Mouse (Mus musculus): Measurements from ENCODE around the gene Pak1. TPM values are rescaled to one million over a fixed set of nuclear protein-coding genes. Genes with fewer than 3 reads are reported as not detected.

Gene Pak1
- polyA plus RNA-seq, 1 experiment: 39.1 TPM

DNA sequence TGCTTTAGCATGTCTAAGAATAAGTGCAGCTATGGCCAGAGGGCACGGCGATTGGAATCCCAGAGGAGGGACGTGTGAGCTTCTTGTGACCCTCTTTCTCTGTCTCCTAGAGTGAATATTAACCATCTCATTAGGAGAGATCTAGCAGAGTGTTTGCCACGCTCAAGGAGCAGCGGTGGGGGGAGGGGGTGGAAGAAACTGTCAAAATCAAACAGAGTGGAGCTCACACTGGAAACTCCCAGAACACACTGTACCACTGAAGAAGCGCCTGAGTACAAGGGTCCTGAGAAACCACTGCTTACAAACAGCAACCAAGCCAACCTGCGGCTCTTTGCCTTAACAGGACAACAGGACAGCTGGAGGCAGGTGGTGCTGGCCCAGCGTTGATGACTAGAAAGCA, 6.8 kb upstream of the Pak1 start:
- TF ChIP-seq MYOD1 (IDR thresholded peaks at IDR 0.05; ENCODE audit: control insufficient read depth, insufficient read length, low read depth) (no peak), USF1 (IDR thresholded peaks at IDR 0.05; ENCODE audit: low read depth) (no peak), MAX (IDR thresholded peaks at IDR 0.05) (no peak), MYOG (IDR thresholded peaks at IDR 0.05; ENCODE audit: control insufficient read depth, extremely low read depth, insufficient read length) (no peak), CEBPB (IDR thresholded peaks at IDR 0.05; ENCODE audit: low read depth) (no peak), CTCF (IDR thresholded peaks at IDR 0.05; ENCODE audit: control insufficient read depth, insufficient read depth, insufficient read length) (no peak), FOSL1 (IDR thresholded peaks at IDR 0.05; ENCODE audit: insufficient read depth, low read length, poor library complexity, severe bottlenecking) (no peak)
- no peaks in the 10 kb centered on the region for H3K27me3 ChIP-seq (ENCODE audit: control insufficient read depth, insufficient read depth, insufficient read length)
- H3K79me3 ChIP-seq (ENCODE audit: low read depth): no peaks in the 10 kb centered on the region
- H3ac ChIP-seq (ENCODE audit: control insufficient read depth, insufficient read length, low read depth): no peak overlapping the region
- H3K79me2 ChIP-seq (ENCODE audit: control insufficient read depth, insufficient read depth): no peaks in the 10 kb centered on the region
- no peaks in the 10 kb centered on the region for H3K36me3 ChIP-seq (ENCODE audit: control insufficient read depth, insufficient read depth)
- H3K4me3 ChIP-seq (ENCODE audit: insufficient read depth, poor library complexity, severe bottlenecking): no peak overlapping the region

GRCm38 (mm10) chr7:97783523-97783922, 4.8 kb upstream of the Pak1 start:
- TF ChIP-seq CTCF (IDR thresholded peaks at IDR 0.05; ENCODE audit: control insufficient read depth, insufficient read depth, insufficient read length): no peak
- no peak for TF ChIP-seq MAX (IDR thresholded peaks at IDR 0.05)
- TF ChIP-seq MYOD1 (IDR thresholded peaks at IDR 0.05; ENCODE audit: control insufficient read depth, insufficient read length, low read depth): no peak
- TF ChIP-seq USF1 (IDR thresholded peaks at IDR 0.05; ENCODE audit: low read depth): no peak
- no peak for TF ChIP-seq FOSL1 (IDR thresholded peaks at IDR 0.05; ENCODE audit: insufficient read depth, low read length, poor library complexity, severe bottlenecking)
- TF ChIP-seq MYOG (IDR thresholded peaks at IDR 0.05; ENCODE audit: control insufficient read depth, extremely low read depth, insufficient read length): no peak
- no peak for TF ChIP-seq CEBPB (IDR thresholded peaks at IDR 0.05; ENCODE audit: low read depth)
- H3K79me2 ChIP-seq (ENCODE audit: control insufficient read depth, insufficient read depth): no peaks in the 10 kb centered on the region
- no peaks in the 10 kb centered on the region for H3K36me3 ChIP-seq (ENCODE audit: control insufficient read depth, insufficient read depth)
- H3ac ChIP-seq (ENCODE audit: control insufficient read depth, insufficient read length, low read depth): no peak overlapping the region
- no peaks in the 10 kb centered on the region for H3K79me3 ChIP-seq (ENCODE audit: low read depth)
- no peaks in the 10 kb centered on the region for H3K27me3 ChIP-seq (ENCODE audit: control insufficient read depth, insufficient read depth, insufficient read length)
- no peak overlapping the region for H3K4me3 ChIP-seq (ENCODE audit: insufficient read depth, poor library complexity, severe bottlenecking)

DNA sequence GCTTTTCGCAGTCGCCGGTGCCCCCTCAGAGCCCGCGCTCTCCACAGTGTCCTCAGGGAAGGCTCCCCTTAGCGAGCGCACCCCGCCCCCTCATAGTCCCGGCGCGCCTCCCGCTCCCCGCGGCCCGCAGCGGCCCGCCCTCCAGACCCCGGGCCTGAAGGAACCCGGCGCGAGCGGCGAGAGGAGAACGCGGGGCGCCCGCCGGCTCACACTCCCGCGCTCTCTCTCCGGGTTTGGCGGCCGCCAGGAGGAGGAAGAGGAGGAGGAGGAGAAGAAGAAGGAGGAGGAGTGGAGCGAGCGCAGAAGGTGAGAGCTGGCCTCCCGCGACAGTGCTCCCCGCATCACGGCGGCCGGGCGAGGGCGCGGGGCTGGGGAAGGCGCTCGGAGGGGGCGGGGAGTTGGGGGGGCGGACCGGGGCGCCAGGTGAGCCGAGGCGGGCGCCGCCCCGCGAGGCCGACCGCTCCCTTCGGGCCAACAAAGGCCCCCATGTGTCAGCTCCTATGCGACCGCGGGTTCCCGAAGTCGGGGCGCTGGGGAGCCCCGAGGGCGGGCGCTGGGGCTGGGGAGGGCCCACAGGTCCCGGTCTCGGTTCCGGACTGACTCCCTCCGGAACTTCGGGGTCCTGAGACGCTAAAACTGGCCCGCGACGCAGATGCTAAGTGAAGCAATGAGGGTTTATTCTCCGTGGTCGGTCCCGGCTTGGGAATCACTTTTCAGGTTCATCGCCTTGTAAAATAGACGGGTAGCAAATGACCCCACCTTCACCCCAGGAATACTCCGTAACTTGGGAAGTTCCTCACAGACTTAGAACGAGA, 535 bp downstream of the Pak1 start:
- Histone ChIP-seq H3K79me2 (ENCODE audit: control insufficient read depth, insufficient read depth) (peaks cover 43% of the 10 kb centered on the region), H3K27me3 (ENCODE audit: control insufficient read depth, insufficient read depth, insufficient read length) (no peaks in the 10 kb centered on the region), H3K79me3 (ENCODE audit: low read depth) (peaks cover 24% of the 10 kb centered on the region), H3K36me3 (ENCODE audit: control insufficient read depth, insufficient read depth) (no peaks in the 10 kb centered on the region), H3K4me3 (ENCODE audit: insufficient read depth, poor library complexity, severe bottlenecking) (peak overlapping the region; percentile 64), H3ac (ENCODE audit: control insufficient read depth, insufficient read length, low read depth) (peak overlapping the region; percentile 93)
- no peak for TF ChIP-seq USF1 (IDR thresholded peaks at IDR 0.05; ENCODE audit: low read depth)
- TF ChIP-seq CTCF (IDR thresholded peaks at IDR 0.05; ENCODE audit: control insufficient read depth, insufficient read depth, insufficient read length): no peak
- TF ChIP-seq MYOD1 (IDR thresholded peaks at IDR 0.05; ENCODE audit: control insufficient read depth, insufficient read length, low read depth): no peak

- H3K79me3 ChIP-seq (ENCODE audit: low read depth): peaks cover 38% of the 10 kb centered on the region
- peak overlapping the region; percentile 64 for H3K4me3 ChIP-seq (ENCODE audit: insufficient read depth, poor library complexity, severe bottlenecking)
- peaks cover 57% of the 10 kb centered on the region for H3K79me2 ChIP-seq (ENCODE audit: control insufficient read depth, insufficient read depth)
- H3K27me3 ChIP-seq (ENCODE audit: control insufficient read depth, insufficient read depth, insufficient read length): no peaks in the 10 kb centered on the region
- no peaks in the 10 kb centered on the region for H3K36me3 ChIP-seq (ENCODE audit: control insufficient read depth, insufficient read depth)
- no peak overlapping the region for H3ac ChIP-seq (ENCODE audit: control insufficient read depth, insufficient read length, low read depth)
- TF ChIP-seq CTCF (IDR thresholded peaks at IDR 0.05; ENCODE audit: control insufficient read depth, insufficient read depth, insufficient read length): no peak
- no peak for TF ChIP-seq CEBPB (IDR thresholded peaks at IDR 0.05; ENCODE audit: low read depth)
- TF ChIP-seq MYOD1 (IDR thresholded peaks at IDR 0.05; ENCODE audit: control insufficient read depth, insufficient read length, low read depth): no peak
- TF ChIP-seq FOSL1 (IDR thresholded peaks at IDR 0.05; ENCODE audit: insufficient read depth, low read length, poor library complexity, severe bottlenecking): no peak
- no peak for TF ChIP-seq MYOG (IDR thresholded peaks at IDR 0.05; ENCODE audit: control insufficient read depth, extremely low read depth, insufficient read length)
- no peak for TF ChIP-seq USF1 (IDR thresholded peaks at IDR 0.05; ENCODE audit: low read depth)
- TF ChIP-seq MAX (IDR thresholded peaks at IDR 0.05): no peak
Observed at GRCm38 (mm10) chr7:97790272-97790671, 1.9 kb downstream of the Pak1 start.

GRCm38 (mm10) chr7:97792324-97792723, 4.0 kb downstream of the Pak1 start:
- TF ChIP-seq CEBPB (IDR thresholded peaks at IDR 0.05; ENCODE audit: low read depth) (no peak), FOSL1 (IDR thresholded peaks at IDR 0.05; ENCODE audit: insufficient read depth, low read length, poor library complexity, severe bottlenecking) (no peak), MYOD1 (IDR thresholded peaks at IDR 0.05; ENCODE audit: control insufficient read depth, insufficient read length, low read depth) (peak; percentile 73), CTCF (IDR thresholded peaks at IDR 0.05; ENCODE audit: control insufficient read depth, insufficient read depth, insufficient read length) (no peak), MAX (IDR thresholded peaks at IDR 0.05) (no peak), USF1 (IDR thresholded peaks at IDR 0.05; ENCODE audit: low read depth) (no peak), MYOG (IDR thresholded peaks at IDR 0.05; ENCODE audit: control insufficient read depth, extremely low read depth, insufficient read length) (no peak)
- Histone ChIP-seq H3K4me3 (ENCODE audit: insufficient read depth, poor library complexity, severe bottlenecking) (no peak overlapping the region), H3ac (ENCODE audit: control insufficient read depth, insufficient read length, low read depth) (no peak overlapping the region), H3K79me2 (ENCODE audit: control insufficient read depth, insufficient read depth) (peaks cover 61% of the 10 kb centered on the region), H3K79me3 (ENCODE audit: low read depth) (peaks cover 41% of the 10 kb centered on the region), H3K27me3 (ENCODE audit: control insufficient read depth, insufficient read depth, insufficient read length) (no peaks in the 10 kb centered on the region), H3K36me3 (ENCODE audit: control insufficient read depth, insufficient read depth) (no peaks in the 10 kb centered on the region)

Data from C2C12 (cell line).